Mouse (Mus musculus): ENCODE data around the gene Rftn1. TPM values are rescaled to one million over a fixed set of nuclear protein-coding genes. Genes with fewer than 3 reads are reported as not detected.

Rftn1 gene
- polyA plus RNA-seq, 2 experiments: 14.6 to 15.0 TPM

- no peaks in the 10 kb centered on the region; the same call in 1 of the 2 replicates for H3K36me3 ChIP-seq (ENCODE audit: control insufficient read depth, insufficient read depth, low read length)
- 90% methylated on average over 3 of the region's 3 CpGs for WGBS
- no peaks in the 10 kb centered on the region for H3K4me1 ChIP-seq (ENCODE audit: control insufficient read depth, insufficient read depth, low read length)
- H3K9me3 ChIP-seq (ENCODE audit: control insufficient read depth, low read length): no peaks in the 10 kb centered on the region; the same call in 1 of the 2 replicates
- no peaks in the 10 kb centered on the region for H3K27me3 ChIP-seq (ENCODE audit: control insufficient read depth, insufficient read depth, low read length)
- DNase-seq (ENCODE audit: low spot score) (no peak), ATAC-seq (ENCODE audit: low FRiP score, low read depth) (no peak)
- no peak overlapping the region for H3K27ac ChIP-seq (replicated peaks; ENCODE audit: low read depth, low read length)
- H3K9ac ChIP-seq (ENCODE audit: low read depth, low read length, severe bottlenecking): no peak overlapping the region
- no peak overlapping the region for H3K4me3 ChIP-seq (replicated peaks; ENCODE audit: low read length)
- no peak overlapping the region for H3K4me2 ChIP-seq (replicated peaks; ENCODE audit: low read depth, low read length, severe bottlenecking)
- no peak for TF ChIP-seq POLR2A (IDR thresholded peaks at IDR 0.05; ENCODE audit: borderline replicate concordance, extremely low read depth, insufficient read depth, insufficient read length)
Observed at GRCm38 (mm10) chr17:49995226-49995625, 195.2 kb downstream of the Rftn1 start.

- no peaks in the 10 kb centered on the region for H3K4me1 ChIP-seq (ENCODE audit: control insufficient read depth, insufficient read depth, low read length)
- no peak overlapping the region for H3K4me2 ChIP-seq (replicated peaks; ENCODE audit: low read depth, low read length, severe bottlenecking)
- H3K27ac ChIP-seq (replicated peaks; ENCODE audit: low read depth, low read length): no peak overlapping the region
- H3K9ac ChIP-seq (ENCODE audit: low read depth, low read length, severe bottlenecking): no peak overlapping the region
- H3K4me3 ChIP-seq (replicated peaks; ENCODE audit: low read length): no peak overlapping the region
- H3K9me3 ChIP-seq (ENCODE audit: control insufficient read depth, low read length): no peaks in the 10 kb centered on the region
- DNase-seq (ENCODE audit: low spot score) (no peak), ATAC-seq (ENCODE audit: low FRiP score, low read depth) (no peak)
- 81% methylated on average over 3 of the region's 3 CpGs for WGBS
- no peak for TF ChIP-seq POLR2A (IDR thresholded peaks at IDR 0.05; ENCODE audit: borderline replicate concordance, extremely low read depth, insufficient read depth, insufficient read length)
- no peaks in the 10 kb centered on the region for H3K27me3 ChIP-seq (ENCODE audit: control insufficient read depth, insufficient read depth, low read length)
- no peaks in the 10 kb centered on the region for H3K36me3 ChIP-seq (ENCODE audit: control insufficient read depth, insufficient read depth, low read length)
Observed at GRCm38 (mm10) chr17:49993631-49994030, 196.8 kb downstream of the Rftn1 start.

GRCm38 (mm10) chr17:49992625-49993603, 197.6 kb downstream of the Rftn1 start:
- no peaks in the 10 kb centered on the region for H3K9me3 ChIP-seq (ENCODE audit: control insufficient read depth, low read length)
- H3K4me1 ChIP-seq (ENCODE audit: control insufficient read depth, insufficient read depth, low read length): no peaks in the 10 kb centered on the region
- DNase-seq (ENCODE audit: low spot score) (no peak), ATAC-seq (ENCODE audit: low FRiP score, low read depth) (no peak)
- H3K9ac ChIP-seq (ENCODE audit: low read depth, low read length, severe bottlenecking): no peak overlapping the region
- TF ChIP-seq POLR2A (IDR thresholded peaks at IDR 0.05; ENCODE audit: borderline replicate concordance, extremely low read depth, insufficient read depth, insufficient read length): no peak
- H3K4me3 ChIP-seq (replicated peaks; ENCODE audit: low read length): no peak overlapping the region
- H3K36me3 ChIP-seq (ENCODE audit: control insufficient read depth, insufficient read depth, low read length): no peaks in the 10 kb centered on the region
- 50% methylated on average over 11 of the region's 11 CpGs for WGBS
- H3K27ac ChIP-seq (replicated peaks; ENCODE audit: low read depth, low read length): no peak overlapping the region
- no peaks in the 10 kb centered on the region for H3K27me3 ChIP-seq (ENCODE audit: control insufficient read depth, insufficient read depth, low read length)
- H3K4me2 ChIP-seq (replicated peaks; ENCODE audit: low read depth, low read length, severe bottlenecking): no peak overlapping the region

GRCm38 (mm10) chr17:49989583-49989982, 200.9 kb downstream of the Rftn1 start:
- no peak for TF ChIP-seq POLR2A (IDR thresholded peaks at IDR 0.05; ENCODE audit: borderline replicate concordance, extremely low read depth, insufficient read depth, insufficient read length)
- H3K4me3 ChIP-seq (replicated peaks; ENCODE audit: low read length): no peak overlapping the region
- H3K4me1 ChIP-seq (ENCODE audit: control insufficient read depth, insufficient read depth, low read length): no peaks in the 10 kb centered on the region
- H3K9me3 ChIP-seq (ENCODE audit: control insufficient read depth, low read length): no peaks in the 10 kb centered on the region
- no peaks in the 10 kb centered on the region for H3K27me3 ChIP-seq (ENCODE audit: control insufficient read depth, insufficient read depth, low read length)
- no peak for DNase-seq (ENCODE audit: low spot score)
- no peak overlapping the region for H3K9ac ChIP-seq (ENCODE audit: low read depth, low read length, severe bottlenecking)
- H3K27ac ChIP-seq (replicated peaks; ENCODE audit: low read depth, low read length): no peak overlapping the region
- H3K4me2 ChIP-seq (replicated peaks; ENCODE audit: low read depth, low read length, severe bottlenecking): no peak overlapping the region
- no peak for ATAC-seq (ENCODE audit: low FRiP score, low read depth)
- WGBS: 76% methylated on average over 8 of the region's 8 CpGs
- H3K36me3 ChIP-seq (ENCODE audit: control insufficient read depth, insufficient read depth, low read length): no peaks in the 10 kb centered on the region

- no peak for TF ChIP-seq POLR2A (IDR thresholded peaks at IDR 0.05; ENCODE audit: borderline replicate concordance, extremely low read depth, insufficient read depth, insufficient read length)
- H3K27ac ChIP-seq (replicated peaks; ENCODE audit: low read depth, low read length): no peak overlapping the region
- 91% methylated on average over 6 of the region's 6 CpGs for WGBS
Observed at GRCm38 (mm10) chr17:49987095-49987494, 203.4 kb downstream of the Rftn1 start.

More at GRCm38 (mm10) chr17:49987095-49987494, 203.4 kb downstream of the Rftn1 start:
- Histone ChIP-seq H3K27me3 (ENCODE audit: control insufficient read depth, insufficient read depth, low read length) (no peaks in the 10 kb centered on the region), H3K4me2 (replicated peaks; ENCODE audit: low read depth, low read length, severe bottlenecking) (no peak overlapping the region), H3K9ac (ENCODE audit: low read depth, low read length, severe bottlenecking) (no peak overlapping the region), H3K4me1 (ENCODE audit: control insufficient read depth, insufficient read depth, low read length) (no peaks in the 10 kb centered on the region), H3K4me3 (replicated peaks; ENCODE audit: low read length) (no peak overlapping the region), H3K9me3 (ENCODE audit: control insufficient read depth, low read length) (no peaks in the 10 kb centered on the region), H3K36me3 (ENCODE audit: control insufficient read depth, insufficient read depth, low read length) (no peaks in the 10 kb centered on the region)
- ATAC-seq (ENCODE audit: low FRiP score, low read depth): no peak
- no peak for DNase-seq (ENCODE audit: low spot score)

Data from limb, embryonic 14.5 days (tissue).